Mouse (Mus musculus): Measurements from ENCODE around the gene Plod3. TPM values are rescaled to one million over a fixed set of nuclear protein-coding genes. Genes with fewer than 3 reads are reported as not detected.

Plod3 gene
- polyA plus RNA-seq, 1 experiment from 2014 or later: 8.8 TPM

GRCm38 (mm10) chr5:136953015-136953414 lies 33.8 kb upstream of the Plod3 start, which contains the start of gene Fis1:
Gene Fis1, plus strand, starts transcription at chr5:136953275.
- Histone ChIP-seq H3K4me2 (ENCODE audit: low read depth, low read length) (peak within 1 kb of the TSS; percentile 80), H3K36me3 (replicated peaks; ENCODE audit: insufficient read depth, low read length) (no peaks in the 10 kb centered on the region), H3K4me1 (ENCODE audit: insufficient read depth) (peaks cover 11% of the 10 kb centered on the region), H3K9me3 (ENCODE audit: low read length) (no peaks in the 10 kb centered on the region), H3K9ac (replicated peaks) (peak within 1 kb of the TSS; percentile 67), H3K4me3 (ENCODE audit: low read depth, low read length) (peak within 1 kb of the TSS; percentile 71), H3K27ac (ENCODE audit: low read depth) (peak within 1 kb of the TSS; percentile 79), H3K27me3 (ENCODE audit: insufficient read depth, low read length) (no peaks in the 10 kb centered on the region)
- peak; percentile 99 for ATAC-seq
- TF ChIP-seq CTCF (IDR thresholded peaks at IDR 0.05; ENCODE audit: low read depth) (no peak), EP300 (IDR thresholded peaks at IDR 0.05; ENCODE audit: low read depth) (no peak)
- under 1% methylated on average over 23 of the region's 23 CpGs for WGBS (ENCODE audit: insufficient replicate concordance)
- peak; percentile 96 for DNase-seq

- 2% methylated on average over 12 of the region's 12 CpGs for WGBS (ENCODE audit: insufficient replicate concordance)
- no peak for TF ChIP-seq EP300 (IDR thresholded peaks at IDR 0.05; ENCODE audit: low read depth)
- TF ChIP-seq CTCF (IDR thresholded peaks at IDR 0.05; ENCODE audit: low read depth): no peak
Observed at GRCm38 (mm10) chr5:136953440-136953951, 33.3 kb upstream of the Plod3 start.

GRCm38 (mm10) chr5:136955622-136956021 lies 31.2 kb upstream of the Plod3 start:
- Histone ChIP-seq H3K9me3 (ENCODE audit: low read length) (no peaks in the 10 kb centered on the region), H3K9ac (replicated peaks) (no peak overlapping the region), H3K27me3 (ENCODE audit: insufficient read depth, low read length) (no peaks in the 10 kb centered on the region), H3K4me3 (ENCODE audit: low read depth, low read length) (no peak overlapping the region), H3K36me3 (replicated peaks; ENCODE audit: insufficient read depth, low read length) (no peaks in the 10 kb centered on the region), H3K27ac (ENCODE audit: low read depth) (no peak overlapping the region), H3K4me2 (ENCODE audit: low read depth, low read length) (no peak overlapping the region), H3K4me1 (ENCODE audit: insufficient read depth) (peaks cover 11% of the 10 kb centered on the region)
- no peak for TF ChIP-seq EP300 (IDR thresholded peaks at IDR 0.05; ENCODE audit: low read depth)
- 69% methylated on average over 4 of the region's 4 CpGs for WGBS (ENCODE audit: insufficient replicate concordance)
- no peak for ATAC-seq
- no peak for DNase-seq

More at GRCm38 (mm10) chr5:136953440-136953951, 33.3 kb upstream of the Plod3 start:
- ATAC-seq (peak; percentile 59), DNase-seq (peak; percentile 44)
- H3K4me2 ChIP-seq (ENCODE audit: low read depth, low read length): peak overlapping the region; percentile 80
- peak overlapping the region; percentile 79 for H3K27ac ChIP-seq (ENCODE audit: low read depth)
- H3K9me3 ChIP-seq (ENCODE audit: low read length): no peaks in the 10 kb centered on the region
- H3K36me3 ChIP-seq (replicated peaks; ENCODE audit: insufficient read depth, low read length): no peaks in the 10 kb centered on the region
- H3K4me1 ChIP-seq (ENCODE audit: insufficient read depth): peaks cover 11% of the 10 kb centered on the region
- no peaks in the 10 kb centered on the region for H3K27me3 ChIP-seq (ENCODE audit: insufficient read depth, low read length)
- peak overlapping the region; percentile 71 for H3K4me3 ChIP-seq (ENCODE audit: low read depth, low read length)
- H3K9ac ChIP-seq (replicated peaks): peak overlapping the region; percentile 67

- H3K9me3 ChIP-seq (ENCODE audit: low read length): no peaks in the 10 kb centered on the region
- no peak overlapping the region for H3K9ac ChIP-seq (replicated peaks)
- H3K27me3 ChIP-seq (ENCODE audit: insufficient read depth, low read length): no peaks in the 10 kb centered on the region
- DNase-seq (no peak), ATAC-seq (no peak)
- TF ChIP-seq EP300 (IDR thresholded peaks at IDR 0.05; ENCODE audit: low read depth) (no peak), CTCF (IDR thresholded peaks at IDR 0.05; ENCODE audit: low read depth) (no peak)
- H3K27ac ChIP-seq (ENCODE audit: low read depth): no peak overlapping the region
- no peaks in the 10 kb centered on the region for H3K36me3 ChIP-seq (replicated peaks; ENCODE audit: insufficient read depth, low read length)
- H3K4me2 ChIP-seq (ENCODE audit: low read depth, low read length): no peak overlapping the region
- WGBS (ENCODE audit: insufficient replicate concordance): 85% methylated on average over 1 of the region's 1 CpGs
- peaks cover 15% of the 10 kb centered on the region for H3K4me1 ChIP-seq (ENCODE audit: insufficient read depth)
- H3K4me3 ChIP-seq (ENCODE audit: low read depth, low read length): no peak overlapping the region
Observed at GRCm38 (mm10) chr5:136957250-136957649, 29.6 kb upstream of the Plod3 start.

GRCm38 (mm10) chr5:136958991-136959605 lies 27.7 kb upstream of the Plod3 start:
- no peak for ATAC-seq
- Histone ChIP-seq H3K36me3 (replicated peaks; ENCODE audit: insufficient read depth, low read length) (peaks cover 11% of the 10 kb centered on the region), H3K4me3 (ENCODE audit: low read depth, low read length) (no peak overlapping the region), H3K4me1 (ENCODE audit: insufficient read depth) (peaks cover 22% of the 10 kb centered on the region), H3K27me3 (ENCODE audit: insufficient read depth, low read length) (no peaks in the 10 kb centered on the region), H3K9ac (replicated peaks) (no peak overlapping the region), H3K4me2 (ENCODE audit: low read depth, low read length) (no peak overlapping the region), H3K27ac (ENCODE audit: low read depth) (no peak overlapping the region), H3K9me3 (ENCODE audit: low read length) (no peaks in the 10 kb centered on the region)
- WGBS (ENCODE audit: insufficient replicate concordance): 60% methylated on average over 5 of the region's 5 CpGs
- DNase-seq: no peak
- TF ChIP-seq CTCF (IDR thresholded peaks at IDR 0.05; ENCODE audit: low read depth) (no peak), EP300 (IDR thresholded peaks at IDR 0.05; ENCODE audit: low read depth) (no peak)

- Histone ChIP-seq H3K36me3 (replicated peaks; ENCODE audit: insufficient read depth, low read length) (peaks cover 18% of the 10 kb centered on the region), H3K27me3 (ENCODE audit: insufficient read depth, low read length) (no peaks in the 10 kb centered on the region), H3K9ac (replicated peaks) (no peak overlapping the region), H3K4me2 (ENCODE audit: low read depth, low read length) (no peak overlapping the region), H3K4me1 (ENCODE audit: insufficient read depth) (peaks cover 23% of the 10 kb centered on the region), H3K27ac (ENCODE audit: low read depth) (no peak overlapping the region), H3K4me3 (ENCODE audit: low read depth, low read length) (no peak overlapping the region), H3K9me3 (ENCODE audit: low read length) (no peaks in the 10 kb centered on the region)
- DNase-seq: no peak
- no peak for TF ChIP-seq EP300 (IDR thresholded peaks at IDR 0.05; ENCODE audit: low read depth)
- no peak for TF ChIP-seq CTCF (IDR thresholded peaks at IDR 0.05; ENCODE audit: low read depth)
- 83% methylated on average over 6 of the region's 6 CpGs for WGBS (ENCODE audit: insufficient replicate concordance)
- ATAC-seq: no peak
Observed at GRCm38 (mm10) chr5:136960053-136960452, 26.8 kb upstream of the Plod3 start.
